In genomic region chr5:35348794-35349193, GRCm38 (mm10) we compare ENCODE assay signal across 10 mouse cellular contexts. TPM values are rescaled to one million over a fixed set of nuclear protein-coding genes. Genes with fewer than 3 reads are reported as not detected.
A peak's percentile ranks its signal among the peaks of the same experiment; 100 is the strongest.
DNase-seq lines count a peak whose midpoint lies in the region; ATAC-seq and TF ChIP-seq lines count a peak whose summit lies in the region.
"Had no signal": no experiment of that assay in that cellular context is flagged by ENCODE, and none has a peak within 500 bp of the region (broad histone marks: within the 10 kb centered on the region; RNA-seq: fewer than 3 reads in every experiment).

No protein-coding gene starts in this region.

- 17% methylated on average over 3 of the region's 3 CpGs for WGBS in heart, embryonic 12.5 days
- WGBS in forebrain, postnatal 0 days = 22% methylated on average over 3 of the region's 3 CpGs
- 27% methylated on average over 3 of the region's 3 CpGs for WGBS in midbrain, embryonic 15.5 days
- WGBS in stomach, embryonic 16.5 days = 18% methylated on average over 3 of the region's 3 CpGs

- no peaks in the 10 kb centered on the region for H3K9me3 ChIP-seq in heart, embryonic 12.5 days (replicated peaks)
- H3K9me3 ChIP-seq in forebrain, postnatal 0 days (ENCODE audit: low read length) = no peaks in the 10 kb centered on the region
- H3K9me3 ChIP-seq in midbrain, embryonic 15.5 days = no peaks in the 10 kb centered on the region
- H3K9me3 ChIP-seq in stomach, embryonic 16.5 days (replicated peaks; ENCODE audit: control insufficient read depth, low read length) = no peaks in the 10 kb centered on the region
- H3K9me3 ChIP-seq: G1E; lung, embryonic 15.5 days had no signal

- H3K27ac ChIP-seq in heart, embryonic 12.5 days (ENCODE audit: poor library complexity, severe bottlenecking) = no peak overlapping the region
- H3K27ac ChIP-seq in forebrain, postnatal 0 days (ENCODE audit: low read depth, low read length) = no peak overlapping the region
- no peak overlapping the region for H3K27ac ChIP-seq in midbrain, embryonic 15.5 days
- no peak overlapping the region for H3K27ac ChIP-seq in stomach, embryonic 16.5 days (ENCODE audit: low read length)
- H3K27ac ChIP-seq: lung, embryonic 15.5 days had no signal

- peak; percentile 48 to 76 for DNase-seq in heart, adult 18-20 months
- peak; percentile 80 to 83 for DNase-seq in cerebellum, adult 18-20 months
- DNase-seq in forebrain, postnatal 0 days = peak; percentile 88
- peak; percentile 67 for DNase-seq in kidney, adult 11 months
- DNase-seq in left cerebral cortex, postnatal 10 days (ENCODE audit: extremely low spot score in 1 of 2, low spot score in 2 of 2) = peak; percentile 66 to 80

- no peak overlapping the region for H3K4me2 ChIP-seq in heart, embryonic 12.5 days
- no peak overlapping the region for H3K4me2 ChIP-seq in forebrain, postnatal 0 days (ENCODE audit: low read depth)
- H3K4me2 ChIP-seq in midbrain, embryonic 15.5 days = no peak overlapping the region
- no peak overlapping the region for H3K4me2 ChIP-seq in stomach, embryonic 16.5 days (ENCODE audit: low read depth, low read length)
- H3K4me2 ChIP-seq: lung, embryonic 15.5 days had no signal

- intact Hi-C loops in left cerebral cortex, postnatal 10 days (cut with DNase I) = loop anchor here (2.0 to 10.0 kb wide), 4 partner anchors 66 to 434 kb away; partner anchors contain the start of gene Dok7

- H3K36me3 ChIP-seq in heart, embryonic 12.5 days = no peaks in the 10 kb centered on the region
- no peaks in the 10 kb centered on the region for H3K36me3 ChIP-seq in forebrain, postnatal 0 days (ENCODE audit: insufficient read depth)
- no peaks in the 10 kb centered on the region for H3K36me3 ChIP-seq in midbrain, embryonic 15.5 days (replicated peaks)
- H3K36me3 ChIP-seq in stomach, embryonic 16.5 days (ENCODE audit: control insufficient read depth, insufficient read depth, low read length) = no peaks in the 10 kb centered on the region
- H3K36me3 ChIP-seq: G1E; lung, embryonic 15.5 days had no signal

- peak; percentile 97 for TF ChIP-seq CTCF in forebrain, postnatal 0 days (IDR thresholded peaks at IDR 0.05; ENCODE audit: low read depth)

- no peak for ATAC-seq in heart, embryonic 12.5 days (ENCODE audit: insufficient number of reproducible peaks, low FRiP score)
- ATAC-seq in forebrain, postnatal 0 days = peak; percentile 88
- 0 out of 2 replicates have a peak, but pooled peaks have one; percentile 52 for ATAC-seq in midbrain, embryonic 15.5 days (replicated peaks)
- ATAC-seq in stomach, embryonic 16.5 days (ENCODE audit: insufficient read depth, low FRiP score) = peak; percentile 45; the same call in 1 of the 2 replicates

- H3K4me1 ChIP-seq in heart, embryonic 12.5 days (replicated peaks) = no peaks in the 10 kb centered on the region
- no peaks in the 10 kb centered on the region for H3K4me1 ChIP-seq in forebrain, postnatal 0 days (ENCODE audit: insufficient read depth)
- no peaks in the 10 kb centered on the region for H3K4me1 ChIP-seq in midbrain, embryonic 15.5 days
- H3K4me1 ChIP-seq in stomach, embryonic 16.5 days (ENCODE audit: control insufficient read depth, insufficient read depth, low read length) = no peaks in the 10 kb centered on the region
- H3K4me1 ChIP-seq: lung, embryonic 15.5 days had no signal

- no peak overlapping the region for H3K4me3 ChIP-seq in heart, embryonic 12.5 days
- no peak overlapping the region for H3K4me3 ChIP-seq in forebrain, postnatal 0 days (ENCODE audit: low read depth, low read length)
- no peak overlapping the region for H3K4me3 ChIP-seq in midbrain, embryonic 15.5 days
- H3K4me3 ChIP-seq in stomach, embryonic 16.5 days (replicated peaks; ENCODE audit: low read length) = no peak overlapping the region
- H3K4me3 ChIP-seq: lung, embryonic 15.5 days had no signal

- peaks cover 55% of the 10 kb centered on the region for H3K27me3 ChIP-seq in heart, embryonic 12.5 days (replicated peaks)
- no peaks in the 10 kb centered on the region for H3K27me3 ChIP-seq in forebrain, postnatal 0 days (ENCODE audit: insufficient read depth, low read length)
- 0 out of 2 replicates have a peak, but pooled peaks cover 3% of the 10 kb centered on the region for H3K27me3 ChIP-seq in midbrain, embryonic 15.5 days (replicated peaks)
- H3K27me3 ChIP-seq in stomach, embryonic 16.5 days (ENCODE audit: control insufficient read depth, insufficient read depth, low read length) = no peaks in the 10 kb centered on the region
- H3K27me3 ChIP-seq: lung, embryonic 15.5 days had no signal

- H3K9ac ChIP-seq in heart, embryonic 12.5 days = no peak overlapping the region
- H3K9ac ChIP-seq in forebrain, postnatal 0 days = no peak overlapping the region
- H3K9ac ChIP-seq in midbrain, embryonic 15.5 days = no peak overlapping the region
- no peak overlapping the region for H3K9ac ChIP-seq in stomach, embryonic 16.5 days (ENCODE audit: low read length)
- H3K9ac ChIP-seq: lung, embryonic 15.5 days had no signal

RNA-seq across cellular contexts. Expression of gene Hmx1, which starts 40.1 kb away (rescaled TPM):
- total RNA-seq in heart, adult 18-20 months (2021) = not detected
- not detected in 2 replicates for polyA plus RNA-seq in heart, embryonic 12.5 days (2016; fragmentation: Nextera tagmentation; extraction: Ambion mirVana)
- total RNA-seq in forebrain, postnatal 0 days (2014; rRNA removed) = 1.1 TPM in 1 of 2 replicates, not detected in the other
- polyA plus RNA-seq in forebrain, postnatal 0 days (2015; fragmentation: Nextera tagmentation; extraction: Ambion mirVana) = not detected in 2 replicates
- not detected for total RNA-seq in left cerebral cortex, postnatal 10 days (2021)
- not detected in 2 replicates for polyA plus RNA-seq in midbrain, embryonic 15.5 days (2015; fragmentation: Nextera tagmentation; extraction: Ambion mirVana)
- not detected in 2 replicates for polyA plus RNA-seq in stomach, embryonic 16.5 days (2015; fragmentation: Nextera tagmentation; extraction: Ambion mirVana)
- total RNA-seq: G1E had no signal
- polyA plus RNA-seq: G1E had no signal
